In the genomic region with DNA sequence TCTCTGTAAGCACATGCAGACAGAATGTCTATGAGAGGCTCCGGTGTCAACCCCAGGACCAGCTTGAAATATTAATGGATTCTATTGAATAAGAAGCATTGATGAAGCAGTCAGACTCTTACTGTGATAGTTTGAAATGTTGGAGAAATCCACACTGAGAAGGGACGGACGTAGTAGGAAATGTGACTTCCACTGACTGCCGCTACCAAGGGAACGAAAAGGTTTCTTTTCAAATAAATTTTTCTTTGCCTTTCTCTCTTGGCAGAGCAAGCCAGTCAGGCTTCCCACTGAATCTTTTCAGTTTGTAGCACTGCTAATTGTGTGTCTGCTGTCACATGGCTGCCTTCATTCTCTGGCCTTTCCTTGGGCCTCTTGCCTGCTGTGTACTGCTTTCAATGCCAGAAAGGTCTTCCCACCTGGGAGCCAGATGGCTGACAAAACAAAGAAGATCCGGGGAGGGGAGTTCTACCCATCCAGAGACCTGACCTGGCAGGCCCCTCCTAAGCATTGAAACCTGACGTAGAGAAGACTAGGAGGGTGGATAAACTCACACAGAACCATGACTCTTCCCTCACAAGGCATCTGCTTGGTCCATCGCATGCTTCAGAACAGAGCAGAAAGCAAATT, we compare ENCODE assay signal across 9 mouse cellular contexts. TPM values are rescaled to one million over a fixed set of nuclear protein-coding genes. Genes with fewer than 3 reads are reported as not detected.
DNase-seq lines count a peak whose midpoint lies in the region; ATAC-seq lines count a peak whose summit lies in the region.
"Had no signal": no experiment of that assay in that cellular context is flagged by ENCODE, and none has a peak within 500 bp of the region (broad histone marks: within the 10 kb centered on the region; RNA-seq: fewer than 3 reads in every experiment).

No protein-coding gene starts in this region.

- peaks cover 23% of the 10 kb centered on the region for H3K4me1 ChIP-seq in forebrain, embryonic 15.5 days
- H3K4me1 ChIP-seq in neural tube, embryonic 12.5 days = peaks cover 5% of the 10 kb centered on the region; the same call in 1 of the 2 replicates

- H3K4me3 ChIP-seq in forebrain, embryonic 15.5 days = no peak overlapping the region
- H3K4me3 ChIP-seq in neural tube, embryonic 12.5 days = no peak overlapping the region
- H3K4me3 ChIP-seq: heart, embryonic 13.5 days had no signal

- H3K4me2 ChIP-seq in forebrain, embryonic 15.5 days (replicated peaks) = no peak overlapping the region
- H3K4me2 ChIP-seq in neural tube, embryonic 12.5 days (replicated peaks) = no peak overlapping the region
- H3K4me2 ChIP-seq: heart, embryonic 13.5 days had no signal

- no peaks in the 10 kb centered on the region for H3K36me3 ChIP-seq in forebrain, embryonic 15.5 days
- H3K36me3 ChIP-seq in neural tube, embryonic 12.5 days = no peaks in the 10 kb centered on the region
- H3K36me3 ChIP-seq: heart, embryonic 13.5 days had no signal

- no peaks in the 10 kb centered on the region for H3K9me3 ChIP-seq in forebrain, embryonic 15.5 days
- no peaks in the 10 kb centered on the region for H3K9me3 ChIP-seq in neural tube, embryonic 12.5 days
- H3K9me3 ChIP-seq: heart, embryonic 13.5 days had no signal

- peak overlapping the region; percentile 82 for H3K27ac ChIP-seq in forebrain, embryonic 15.5 days (replicated peaks)
- H3K27ac ChIP-seq in neural tube, embryonic 12.5 days = no peak overlapping the region
- H3K27ac ChIP-seq: heart, embryonic 13.5 days had no signal

- WGBS in forebrain, embryonic 15.5 days = 28% methylated on average over 8 of the region's 8 CpGs
- 45% methylated on average over 8 of the region's 8 CpGs for WGBS in neural tube, embryonic 12.5 days

- H3K27me3 ChIP-seq in forebrain, embryonic 15.5 days = no peaks in the 10 kb centered on the region
- H3K27me3 ChIP-seq in neural tube, embryonic 12.5 days (replicated peaks) = no peaks in the 10 kb centered on the region
- H3K27me3 ChIP-seq: heart, embryonic 13.5 days had no signal

- ATAC-seq in forebrain, embryonic 15.5 days (replicated peaks) = peak; percentile 91
- ATAC-seq in neural tube, embryonic 12.5 days (ENCODE audit: low FRiP score, low read depth) = peak; percentile 80

- H3K9ac ChIP-seq in forebrain, embryonic 15.5 days (replicated peaks) = no peak overlapping the region
- no peak overlapping the region for H3K9ac ChIP-seq in neural tube, embryonic 12.5 days
- H3K9ac ChIP-seq: heart, embryonic 13.5 days had no signal

- DNase-seq in cerebellum, adult 18-20 months = peak; percentile 81 to 86
- DNase-seq in layer of hippocampus, adult 9-10 months (ENCODE audit: low spot score) = peak; percentile 39
- DNase-seq in spleen, postnatal 14 days (ENCODE audit: low spot score in 2 of 2) = no peak
- DNase-seq in kidney, adult 18-20 months = no peak
- DNase-seq in adrenal gland, adult 18-20 months (ENCODE audit: low spot score in 2 of 2) = no peak
- DNase-seq: spleen, adult 18-20 months had no signal

RNA-seq across cellular contexts. Expression of a gene that starts 15.2 kb away (rescaled TPM):
- 22.5 and 23.1 TPM in 2 replicates for polyA plus RNA-seq in forebrain, embryonic 15.5 days (2015; fragmentation: Nextera tagmentation; extraction: Ambion mirVana)
- polyA plus RNA-seq in neural tube, embryonic 12.5 days (2016; fragmentation: Nextera tagmentation; extraction: Ambion mirVana) = 11.0 and 12.1 TPM in 2 replicates
- total RNA-seq in adrenal gland, adult 18-20 months (2021) = 10 to 100 TPM; 41.0 to 48.2 TPM

RNA-seq across cellular contexts. Expression of a gene that starts 45.8 kb away (rescaled TPM):
- 1.3 and 2.0 TPM in 2 replicates for polyA plus RNA-seq in forebrain, embryonic 15.5 days (2015; fragmentation: Nextera tagmentation; extraction: Ambion mirVana)
- polyA plus RNA-seq in neural tube, embryonic 12.5 days (2016; fragmentation: Nextera tagmentation; extraction: Ambion mirVana) = 1.4 and 1.5 TPM in 2 replicates
- 1 to 10 TPM; 1.9 to 2.6 TPM for total RNA-seq in adrenal gland, adult 18-20 months (2021)

Comparison
In these comparisons a context has a peak if more than half of its experiments do, and no peak if none do; other contexts are left out.
1. DNase-seq: peak in cerebellum, adult 18-20 months (2 of 2) and layer of hippocampus, adult 9-10 months (single experiment); none in spleen, postnatal 14 days (0 of 2), kidney, adult 18-20 months (single experiment) and adrenal gland, adult 18-20 months (0 of 2).